Mouse (Mus musculus) large intestine, adult 2 months (tissue): ENCODE data around the gene Zfp983. TPM values are rescaled to one million over a fixed set of nuclear protein-coding genes. Genes with fewer than 3 reads are reported as not detected.
"Not testable (repeated sequence)": the region's sequence is repeated elsewhere in the genome, so short reads cannot be mapped to it uniquely, and the experiment has no call there.

Source experiments
- DNase-seq: peaks from one replicate; pipeline ENCODE4 v3.0.0-alpha.2; 2012; ENCODE audit warnings: low read depth, low spot score
- WGBS: fragments of 180-500 bp; shearing (Covaris S2); methylation state at CpG from one replicate; pipeline ENCODE4 v1.1.7; 2018; 5-methylcytosine and 5-hydroxymethylcytosine counted together
- polyA plus RNA-seq: library from polyadenylated mRNA; depleted of rRNA; stranded (reverse); fragments of >200 nt; gene quantifications from 2 replicates; pipeline ENCODE4 v1.2.3, GENCODE M21; 2012; rRNA removed

Gene Zfp983
- 0.48 and 0.80 TPM in 2 replicates for polyA plus RNA-seq

DNA sequence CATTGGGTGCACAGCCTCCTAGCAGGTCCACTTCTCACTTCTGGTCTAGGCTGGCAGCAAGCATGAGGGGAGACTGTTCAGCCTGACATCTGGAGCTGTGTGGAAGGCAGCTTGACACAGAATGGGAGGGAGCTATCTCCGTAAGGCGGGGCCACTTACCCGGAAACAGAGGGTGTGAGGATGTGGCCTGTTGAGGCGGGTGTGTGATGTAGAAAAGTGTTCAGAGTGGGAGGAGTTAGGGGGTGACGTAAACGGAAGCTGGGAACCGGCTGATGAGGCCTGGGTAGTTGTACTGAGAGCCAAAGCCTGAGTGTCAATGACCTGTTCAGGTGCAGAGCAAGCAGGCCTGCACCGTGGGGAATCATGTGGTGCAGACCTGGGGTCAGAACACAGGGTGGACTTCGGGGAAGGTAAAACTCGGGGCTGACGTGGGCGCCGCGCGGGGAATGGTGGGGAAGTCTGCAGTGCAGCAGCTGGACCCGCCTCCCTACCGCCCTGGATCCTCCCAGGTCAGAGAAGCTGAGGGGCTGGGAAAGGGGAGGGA is at the start of gene Zfp983:
Gene Zfp983, plus strand, starts transcription at position 261 of the 544 bp plus-strand sequence.
- DNase-seq = peak; percentile 73
- WGBS = 0% methylated on average over 17 of the region's 17 CpGs

GRCm38 (mm10) chr17:21616356-21616755 is 34.1 kb upstream of the Zfp983 start:
- 76% methylated on average over 3 of the region's 3 CpGs for whole genome bisulfite sequencing
- no peak for DNase-seq

- 5% methylated on average over 9 of the region's 9 CpGs for WGBS
- no peak for DNase-seq
These were observed 33.1 kb upstream of the Zfp983 start for GRCm38 (mm10) chr17:21617352-21617751.

DNA sequence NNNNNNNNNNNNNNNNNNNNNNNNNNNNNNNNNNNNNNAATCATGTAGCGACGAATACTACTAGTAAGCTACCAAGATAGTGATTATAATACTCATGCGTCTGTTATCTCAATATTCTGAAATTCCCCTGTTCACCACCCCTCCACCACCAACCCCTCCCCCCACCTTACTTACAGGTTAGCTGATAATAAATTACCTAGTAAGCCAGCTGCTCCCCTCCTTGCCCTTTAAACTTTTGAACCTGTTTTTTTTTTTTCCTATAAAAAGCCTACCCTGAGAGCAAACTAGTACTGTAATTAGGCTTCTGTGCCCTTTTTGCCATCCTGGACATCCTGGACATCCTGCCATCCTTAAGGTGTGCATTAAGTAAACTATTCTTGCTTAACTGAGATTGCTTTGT is 26.8 kb upstream of the Zfp983 start:
- WGBS = no CpG with 5 or more reads among the region's 3 CpGs

DNA sequence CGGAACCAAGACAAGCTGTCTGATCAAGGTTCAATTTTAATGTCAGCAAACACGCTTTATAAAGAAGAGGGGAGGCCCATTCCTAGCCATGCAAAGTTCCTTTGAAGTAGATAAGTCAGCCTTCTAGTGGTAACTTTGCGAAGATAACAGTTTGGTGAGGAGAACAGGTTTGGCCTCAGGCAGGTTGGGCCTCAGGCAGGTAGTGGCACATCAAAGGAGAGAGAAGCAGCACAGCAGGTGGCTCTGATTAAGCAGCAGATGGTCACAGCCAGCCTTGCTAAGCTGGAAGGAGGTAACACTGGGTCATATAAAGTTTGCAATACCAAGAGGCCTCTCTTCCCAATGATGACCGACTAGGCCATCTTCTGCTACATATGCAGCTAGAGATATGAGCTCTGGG is 14.7 kb upstream of the Zfp983 start:
- WGBS = 46% methylated on average over 4 of the region's 4 CpGs
- DNase-seq = not testable (repeated sequence)

More for the DNA sequence above, 26.8 kb upstream of the Zfp983 start:
- no peak for DNase-seq

DNA sequence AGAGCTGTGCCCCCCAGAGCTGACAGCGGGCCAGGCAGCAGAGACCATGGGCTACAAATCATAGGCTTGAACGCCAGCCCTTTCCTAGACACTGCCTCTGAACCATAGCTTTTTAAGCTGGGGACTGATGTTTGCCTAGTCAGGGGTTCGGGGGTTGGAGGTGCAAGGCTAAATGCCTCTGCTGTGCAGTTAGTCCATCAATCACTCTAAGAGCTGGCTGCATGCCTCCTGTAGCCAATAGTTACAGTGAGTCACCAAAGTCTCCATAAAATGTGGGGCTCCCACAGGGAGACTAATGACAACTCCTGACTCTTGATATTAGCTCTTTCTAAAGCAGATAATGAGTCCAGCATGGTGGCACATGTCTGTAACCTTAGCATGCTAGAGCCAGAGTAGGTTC is 1.6 kb upstream of the Zfp983 start:
- DNase-seq = no peak
- WGBS = 51% methylated on average over 3 of the region's 3 CpGs

DNA sequence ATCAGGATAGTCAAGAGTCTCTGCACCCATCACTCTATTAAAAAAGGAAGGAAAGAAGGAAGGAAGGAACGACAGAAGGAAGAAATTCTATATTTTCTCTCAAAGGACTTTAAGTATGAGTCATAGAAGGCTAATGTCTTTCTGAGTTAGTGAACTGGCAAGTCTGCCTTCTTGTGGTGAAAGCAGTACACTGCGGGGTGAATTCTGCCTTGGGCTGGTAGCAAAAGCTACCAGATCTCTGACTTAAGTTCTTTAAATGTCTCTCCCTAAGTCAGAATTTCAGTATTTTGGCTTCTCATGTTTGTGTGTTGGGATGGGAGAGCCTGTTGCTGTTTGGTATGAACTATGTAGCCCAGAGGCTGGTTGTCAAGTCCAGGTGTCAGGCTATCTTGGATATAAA is 488 bp upstream of the Zfp983 start:
- WGBS = 19% methylated on average over 2 of the region's 2 CpGs
- peak; percentile 14 for DNase-seq

- WGBS = 13% methylated on average over 1 of the region's 1 CpGs
- DNase-seq = not testable (repeated sequence)
These were observed 28.4 kb downstream of the Zfp983 start for GRCm38 (mm10) chr17:21678826-21679225.

GRCm38 (mm10) chr17:21679273-21680018 is 29.0 kb downstream of the Zfp983 start:
- WGBS = 2% methylated on average over 9 of the region's 9 CpGs
- DNase-seq = peak; percentile 91

GRCm38 (mm10) chr17:21680019-21680376 is 29.6 kb downstream of the Zfp983 start:
- WGBS = under 1% methylated on average over 10 of the region's 10 CpGs
- DNase-seq = not testable (repeated sequence)

GRCm38 (mm10) chr17:21691560-21691959 is 41.1 kb downstream of the Zfp983 start, which contains the start of gene Gm10226:
Gene Gm10226, plus strand, starts transcription at chr17:21691860.
- 91% methylated on average over 3 of the region's 3 CpGs for WGBS
- DNase-seq = no peak

DNA sequence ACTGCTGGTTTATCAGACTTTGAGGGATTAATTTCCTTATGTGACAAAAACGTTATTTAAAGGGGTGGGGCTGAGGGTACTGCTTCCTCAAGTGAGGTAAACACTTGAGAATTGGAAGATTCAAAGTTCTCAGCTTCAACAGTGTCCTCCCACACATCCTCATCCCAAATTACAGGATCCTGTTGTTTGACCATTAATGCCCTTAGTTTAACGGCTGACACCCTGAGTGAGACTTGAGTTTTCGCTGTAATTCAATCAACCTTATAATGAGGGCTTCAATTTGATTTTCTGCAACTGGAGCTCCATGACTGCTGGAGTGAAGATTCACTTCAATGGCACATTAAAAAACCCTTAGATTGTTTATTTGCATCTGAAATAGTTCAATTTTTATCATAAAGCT is 42.9 kb downstream of the Zfp983 start:
- DNase-seq = no peak
- WGBS = 75% methylated on average over 3 of the region's 3 CpGs

DNA sequence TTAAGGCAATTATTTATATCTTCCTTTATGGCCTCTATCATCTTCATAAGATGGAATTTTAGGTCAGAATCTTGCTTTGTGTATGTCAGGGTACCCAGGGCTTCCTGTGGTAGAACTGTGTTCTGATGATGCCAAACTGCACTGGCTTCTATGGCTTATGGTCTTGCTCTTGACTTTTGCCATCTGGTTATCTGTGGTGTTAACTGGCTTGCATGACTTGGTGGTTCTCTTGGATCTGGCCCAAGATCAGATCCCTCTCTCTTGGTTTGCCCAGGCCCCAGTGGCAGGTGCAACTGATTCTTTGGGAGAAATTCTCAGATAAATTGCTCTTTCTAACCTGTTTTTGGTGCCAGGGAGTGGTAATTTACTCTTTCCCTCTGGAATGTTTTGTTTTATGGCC is 45.6 kb downstream of the Zfp983 start:
- DNase-seq = no peak

GRCm38 (mm10) chr17:21702281-21703240 is 52.1 kb downstream of the Zfp983 start:
- WGBS = 38% methylated on average over 5 of the region's 5 CpGs

DNA sequence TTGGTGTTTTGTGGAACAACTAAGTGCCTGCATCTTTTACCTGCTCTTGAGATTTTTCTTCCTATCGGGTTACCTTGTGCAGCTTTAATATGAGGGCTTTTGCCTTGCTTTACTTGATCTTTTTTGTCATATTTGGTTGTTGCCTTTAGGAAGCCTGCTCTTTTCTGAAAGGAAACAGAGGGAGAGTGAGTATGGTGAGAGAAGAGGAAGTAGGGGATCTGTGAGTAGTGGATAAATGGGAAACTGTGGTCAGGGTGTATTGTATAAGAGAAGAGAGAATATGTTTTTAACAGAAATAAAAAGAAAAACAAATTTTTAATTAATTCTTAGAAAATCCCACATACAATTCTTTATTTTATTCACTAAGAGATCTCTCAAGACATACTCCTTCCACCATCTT is 53.0 kb downstream of the Zfp983 start:
- 76% methylated on average over 1 of the region's 1 CpGs for WGBS

More at GRCm38 (mm10) chr17:21702281-21703240, 52.1 kb downstream of the Zfp983 start:
- no peak for DNase-seq

DNA sequence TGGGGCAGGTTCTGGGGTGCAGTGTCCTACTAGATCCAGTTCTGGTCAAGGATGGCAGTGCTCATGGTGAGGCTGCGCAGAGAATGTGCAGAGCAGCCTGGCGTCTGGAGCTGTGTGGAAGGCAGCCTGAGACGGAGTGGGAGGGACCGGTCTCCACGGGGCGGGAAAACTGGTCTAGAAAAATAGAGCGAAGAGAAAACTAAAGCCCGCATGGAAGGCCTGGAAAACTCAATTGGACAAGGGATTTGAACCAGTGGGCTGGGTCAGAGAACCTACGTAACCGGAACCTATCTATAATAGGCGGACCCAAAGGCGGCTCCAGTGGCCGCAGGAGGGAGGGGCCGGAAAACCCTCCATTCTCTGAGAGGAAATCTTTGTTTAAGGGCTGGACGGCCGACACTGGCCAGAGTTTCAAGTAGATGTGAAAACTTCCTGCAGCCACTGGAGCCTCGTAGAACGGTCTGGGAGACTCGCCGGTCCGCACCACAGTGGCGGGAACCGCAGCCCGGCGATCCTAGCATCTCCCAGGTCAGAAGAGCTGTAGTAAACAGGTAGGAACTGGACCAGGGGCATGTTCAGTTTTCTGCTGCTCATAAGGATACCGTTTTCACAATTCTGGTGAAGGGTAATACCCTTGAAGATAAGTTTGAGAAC is 57.0 kb downstream of the Zfp983 start, which contains the start of gene Zfp760:
Gene Zfp760, plus strand, starts transcription at position 399 of the 654 bp plus-strand sequence.
- WGBS = 8% methylated on average over 26 of the region's 26 CpGs
- DNase-seq = peak; percentile 85

More for the DNA sequence above, 53.0 kb downstream of the Zfp983 start:
- no peak for DNase-seq

DNA sequence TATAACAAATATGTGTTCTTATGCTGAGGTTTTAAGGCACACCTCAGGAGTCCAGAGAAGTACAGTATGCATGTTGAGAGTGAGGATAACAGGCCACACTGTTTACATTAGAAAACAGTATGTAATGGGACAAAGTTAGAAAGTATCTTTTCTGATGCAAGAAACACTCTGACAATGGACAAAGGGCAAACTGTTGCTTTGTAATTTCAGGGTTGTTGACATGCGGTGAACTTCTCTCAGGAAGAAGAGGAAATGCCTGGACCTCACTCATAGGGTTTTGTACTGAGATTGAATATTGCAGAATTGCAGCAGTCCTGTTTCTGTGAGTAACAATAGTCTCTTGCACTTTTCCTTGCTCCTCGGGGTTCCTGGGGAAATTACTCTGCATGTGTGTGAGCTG is 58.0 kb downstream of the Zfp983 start:
- 14% methylated on average over 2 of the region's 2 CpGs for WGBS
- no peak for DNase-seq
